Mouse (Mus musculus) limb, embryonic 13.5 days (tissue): Measurements from ENCODE around the gene Pofut2. TPM values are rescaled to one million over a fixed set of nuclear protein-coding genes. Genes with fewer than 3 reads are reported as not detected.

ENCODE experiments used
- ATAC-seq: fragments of 200-750 bp; cut with Nextera tagmentation; 2 replicates; pipeline ENCODE4 v1.8.0; 2017; ENCODE audit warnings: low read depth, moderate number of reproducible peaks, moderate TSS enrichment; ENCODE audit not compliant: low FRiP score
- H3K27ac ChIP-seq: fragments of 300-500 bp; sonication (generic); 2 replicates; pipeline ENCODE4 v1.5.1; 2015; ENCODE audit warnings: inconsistent platforms, mild to moderate bottlenecking, moderate library complexity
- H3K27me3 ChIP-seq: fragments of 300-500 bp; sonication (generic); 2 replicates; pipeline ENCODE4 v1.6.1; 2015; ENCODE audit warnings: mild to moderate bottlenecking, inconsistent platforms
- H3K36me3 ChIP-seq: fragments of 300-500 bp; sonication (generic); 2 replicates; pipeline ENCODE4 v1.6.1; 2015; ENCODE audit warnings: inconsistent platforms, mild to moderate bottlenecking, moderate library complexity
- H3K4me1 ChIP-seq: fragments of 300-500 bp; sonication (generic); 2 replicates; pipeline ENCODE4 v1.6.1; 2015; ENCODE audit warnings: inconsistent platforms
- H3K4me2 ChIP-seq: fragments of 300-500 bp; sonication (generic); replicated peaks from 2 replicates; pipeline ENCODE4 v1.6.1; 2015; ENCODE audit warnings: inconsistent platforms, mild to moderate bottlenecking, moderate library complexity
- H3K4me3 ChIP-seq: fragments of 300-500 bp; sonication (generic); 2 replicates; pipeline ENCODE4 v1.5.1; 2015; ENCODE audit warnings: moderate library complexity, mild to moderate bottlenecking, inconsistent platforms
- H3K9ac ChIP-seq: fragments of 300-500 bp; sonication (generic); 2 replicates; pipeline ENCODE4 v1.6.1; 2015; ENCODE audit warnings: mild to moderate bottlenecking, inconsistent platforms
- H3K9me3 ChIP-seq: fragments of 300-500 bp; sonication (generic); 2 replicates; pipeline ENCODE4 v1.6.1; 2016; ENCODE audit warnings: inconsistent platforms
- WGBS: fragments of 180-500 bp; shearing (Covaris S2); methylation state at CpG from one replicate; pipeline ENCODE4 v1.1.7; 2015; 5-methylcytosine and 5-hydroxymethylcytosine counted together
- polyA plus RNA-seq: library from polyadenylated mRNA; unstranded; fragments of >200 nt; fragmentation: Nextera tagmentation; extraction: Ambion mirVana; gene quantifications from 2 replicates; pipeline ENCODE4 v1.2.1, GENCODE M21; 2015

Gene Pofut2
- polyA plus RNA-seq, 1 experiment from 2014 or later: 151 TPM

DNA sequence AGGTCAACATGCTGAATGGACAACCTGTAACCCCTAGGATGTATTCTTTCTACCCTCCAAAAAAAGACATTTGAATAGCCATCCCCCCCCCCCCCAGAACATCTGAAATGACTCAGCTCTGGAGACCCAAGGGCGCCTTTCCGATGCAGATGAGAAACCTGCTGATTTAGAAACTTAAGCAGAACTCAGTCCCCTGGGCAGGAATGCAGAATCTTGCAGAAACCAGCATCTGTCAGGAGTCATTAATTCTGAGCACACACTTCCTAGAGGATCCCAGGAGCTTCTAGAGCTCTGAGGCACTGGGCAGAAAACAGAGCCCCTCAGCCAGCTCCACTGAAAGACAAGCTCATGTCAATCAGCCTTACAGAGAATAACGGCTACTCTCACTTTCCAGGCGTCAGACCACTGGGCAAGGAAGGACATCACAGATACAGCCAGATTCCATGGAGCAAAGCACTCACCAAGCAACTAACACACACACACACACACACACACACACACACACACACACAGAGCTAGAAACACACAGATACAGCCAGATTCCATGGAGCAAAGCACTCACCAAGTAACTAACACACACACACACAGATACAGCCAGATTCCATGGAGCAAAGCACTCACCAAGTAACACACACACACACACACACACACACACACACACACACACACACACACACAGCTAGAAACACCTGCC lies 46.0 kb downstream of the Pofut2 start:
- ATAC-seq: no peak
- Histone ChIP-seq H3K27me3 (no peaks in the 10 kb centered on the region), H3K36me3 (peaks cover 5% of the 10 kb centered on the region; the same call in 1 of the 2 replicates), H3K4me2 (no peak overlapping the region), H3K9ac (no peak overlapping the region), H3K4me1 (no peaks in the 10 kb centered on the region), H3K27ac (no peak overlapping the region), H3K9me3 (no peaks in the 10 kb centered on the region), H3K4me3 (no peak overlapping the region)
- 48% methylated on average over 4 of the region's 4 CpGs for WGBS

GRCm38 (mm10) chr10:77305766-77306165 lies 46.7 kb downstream of the Pofut2 start:
- WGBS: 80% methylated on average over 8 of the region's 8 CpGs
- no peak overlapping the region for H3K4me3 ChIP-seq
- H3K27ac ChIP-seq: no peak overlapping the region
- no peak for ATAC-seq
- no peaks in the 10 kb centered on the region for H3K4me1 ChIP-seq
- no peaks in the 10 kb centered on the region for H3K27me3 ChIP-seq
- H3K4me2 ChIP-seq: no peak overlapping the region
- H3K9ac ChIP-seq: no peak overlapping the region
- H3K9me3 ChIP-seq: no peaks in the 10 kb centered on the region
- peaks cover 12% of the 10 kb centered on the region; the same call in 1 of the 2 replicates for H3K36me3 ChIP-seq

- no peaks in the 10 kb centered on the region for H3K9me3 ChIP-seq
- 83% methylated on average over 10 of the region's 10 CpGs for WGBS
- no peak overlapping the region for H3K4me3 ChIP-seq
- H3K27ac ChIP-seq: no peak overlapping the region
- no peak overlapping the region for H3K4me2 ChIP-seq
- H3K27me3 ChIP-seq: no peaks in the 10 kb centered on the region
- H3K36me3 ChIP-seq: peaks cover 10% of the 10 kb centered on the region; the same call in 1 of the 2 replicates
- ATAC-seq: no peak
- no peaks in the 10 kb centered on the region for H3K4me1 ChIP-seq
- H3K9ac ChIP-seq: no peak overlapping the region
Observed at GRCm38 (mm10) chr10:77308978-77309377, 50.0 kb downstream of the Pofut2 start.

GRCm38 (mm10) chr10:77314711-77315266 lies 55.8 kb downstream of the Pofut2 start:
- H3K9me3 ChIP-seq: no peaks in the 10 kb centered on the region
- H3K36me3 ChIP-seq: peaks cover 10% of the 10 kb centered on the region; the same call in 1 of the 2 replicates
- H3K27me3 ChIP-seq: no peaks in the 10 kb centered on the region

GRCm38 (mm10) chr10:77315682-77316081 lies 56.7 kb downstream of the Pofut2 start:
- Histone ChIP-seq H3K9me3 (no peaks in the 10 kb centered on the region), H3K27ac (no peak overlapping the region), H3K4me1 (no peaks in the 10 kb centered on the region), H3K27me3 (no peaks in the 10 kb centered on the region), H3K36me3 (peaks cover 4% of the 10 kb centered on the region; the same call in 1 of the 2 replicates), H3K9ac (no peak overlapping the region), H3K4me3 (no peak overlapping the region), H3K4me2 (no peak overlapping the region)
- no peak for ATAC-seq
- 83% methylated on average over 2 of the region's 2 CpGs for WGBS

More at GRCm38 (mm10) chr10:77314711-77315266, 55.8 kb downstream of the Pofut2 start:
- Histone ChIP-seq H3K4me1 (no peaks in the 10 kb centered on the region), H3K9ac (no peak overlapping the region), H3K27ac (no peak overlapping the region), H3K4me2 (no peak overlapping the region), H3K4me3 (no peak overlapping the region)
- no peak for ATAC-seq
- WGBS: 82% methylated on average over 9 of the region's 9 CpGs

Other genes starting within 250 kb of the Pofut2 start
- 30.0 and 30.1 TPM in 2 replicates for gene Slc19a1, start 227.0 kb upstream of the Pofut2 start, polyA plus RNA-seq
- gene Col18a1, start 92.7 kb upstream of the Pofut2 start, polyA plus RNA-seq: 79.0 and 87.8 TPM in 2 replicates
- gene Adarb1, start 159.1 kb downstream of the Pofut2 start, polyA plus RNA-seq: 5.6 and 5.7 TPM in 2 replicates